Mouse (Mus musculus) spleen, adult 2 months (tissue): ENCODE data around the gene Rhou.
A peak's percentile ranks its signal among the peaks of the same experiment; 100 is the strongest.

Experiments
- CTCF ChIP-seq: fragments of 200-500 bp; IDR thresholded peaks from 2 replicates; pipeline ENCODE4 v1.5.1; 2011; ENCODE audit warnings: mild to moderate bottlenecking, inconsistent platforms; ENCODE audit not compliant: insufficient read depth, insufficient read length, insufficient replicate concordance; ENCODE audit errors: extremely low read depth
- POLR2A ChIP-seq: fragments of 200-500 bp; IDR thresholded peaks from 2 replicates; pipeline ENCODE4 v1.6.1; 2011; ENCODE audit warnings: low read depth, low read length, inconsistent platforms

DNA sequence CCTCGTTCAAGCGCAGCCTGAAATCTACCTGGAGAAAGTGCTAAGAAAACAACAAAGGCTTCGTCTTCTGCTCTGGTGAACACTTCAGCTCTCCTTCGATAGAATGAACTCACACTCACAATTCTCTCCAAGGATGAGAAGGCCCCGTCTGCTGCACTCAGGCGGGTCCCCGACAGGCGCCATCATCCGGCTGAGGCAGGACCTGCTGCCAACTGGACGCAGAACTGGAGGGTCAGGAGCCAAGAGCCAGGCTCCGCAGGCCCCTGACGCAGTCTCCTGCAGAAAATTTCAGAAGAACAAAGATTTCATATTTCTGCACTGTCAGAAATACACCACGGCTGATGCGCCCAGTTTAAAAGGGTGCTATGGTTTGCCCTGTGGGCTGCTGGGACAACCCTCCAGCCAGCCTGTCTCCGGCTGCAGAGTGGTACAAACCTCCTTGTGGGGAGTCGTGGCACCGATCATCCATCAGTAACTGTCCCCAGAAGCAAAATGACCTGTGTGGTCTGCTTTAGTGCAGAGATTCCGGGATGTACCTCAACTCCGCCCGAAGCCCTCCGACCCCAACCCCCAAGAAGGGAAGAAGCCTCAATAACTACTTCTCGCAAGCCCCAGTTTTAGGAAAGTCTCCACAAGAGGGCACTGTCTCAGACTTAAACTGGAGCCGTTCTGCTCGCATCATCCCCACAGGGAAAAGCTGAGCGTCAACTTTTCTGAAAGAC lies 10.2 kb upstream of the Rhou start:
- TF ChIP-seq POLR2A, result no peak
- peak; percentile 15; the same call in 1 of the 2 replicates for TF ChIP-seq CTCF
